12 mouse cellular contexts compared by ENCODE assay signal in the genomic region with DNA sequence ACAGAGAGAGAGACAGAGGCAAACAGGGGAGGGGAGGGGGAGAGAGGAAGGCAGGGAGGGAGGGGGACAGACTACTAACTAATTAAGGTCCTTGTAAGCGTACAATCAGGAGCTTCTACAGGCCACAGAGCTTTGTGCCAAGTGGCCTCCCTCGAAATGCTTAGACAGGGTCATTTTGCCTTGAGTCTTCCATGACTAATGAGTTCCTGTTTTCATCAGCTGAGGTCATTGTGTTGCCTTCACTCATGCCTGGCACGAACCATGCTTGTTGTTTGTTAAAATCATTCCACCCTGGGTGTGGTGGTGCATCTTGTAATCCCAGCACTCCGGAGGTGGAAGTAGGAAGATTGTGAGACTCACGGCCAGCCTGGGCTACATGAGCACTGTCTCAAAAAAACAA. TPM values are rescaled to one million over a fixed set of nuclear protein-coding genes. Genes with fewer than 3 reads are reported as not detected.
DNase-seq lines count a peak whose midpoint lies in the region; ATAC-seq and TF ChIP-seq lines count a peak whose summit lies in the region.
"Had no signal": no experiment of that assay in that cellular context is flagged by ENCODE, and none has a peak within 500 bp of the region (broad histone marks: within the 10 kb centered on the region; RNA-seq: fewer than 3 reads in every experiment).

No protein-coding gene starts in this region.

- H3K9me3 ChIP-seq in intestine, embryonic 14.5 days (ENCODE audit: control insufficient read depth, low read length), result no peaks in the 10 kb centered on the region
- no peaks in the 10 kb centered on the region for H3K9me3 ChIP-seq in intestine, embryonic 15.5 days
- no peaks in the 10 kb centered on the region for H3K9me3 ChIP-seq in midbrain, embryonic 10.5 days (replicated peaks)
- no peaks in the 10 kb centered on the region for H3K9me3 ChIP-seq in midbrain, embryonic 14.5 days (ENCODE audit: control insufficient read depth, low read length)
- H3K9me3 ChIP-seq in stomach, postnatal 0 days (ENCODE audit: control insufficient read depth, low read length), result no peaks in the 10 kb centered on the region

- no peak overlapping the region for H3K4me2 ChIP-seq in intestine, embryonic 14.5 days (ENCODE audit: low read length)
- no peak overlapping the region for H3K4me2 ChIP-seq in intestine, embryonic 15.5 days (replicated peaks)
- no peak overlapping the region for H3K4me2 ChIP-seq in midbrain, embryonic 14.5 days (ENCODE audit: low read length)
- no peak overlapping the region for H3K4me2 ChIP-seq in stomach, postnatal 0 days (replicated peaks; ENCODE audit: low read depth)
- H3K4me2 ChIP-seq: liver, embryonic 11.5 days had no signal

- 58% methylated on average over 5 of the region's 5 CpGs for WGBS in intestine, embryonic 14.5 days
- WGBS in intestine, embryonic 15.5 days, result 62% methylated on average over 5 of the region's 5 CpGs
- WGBS in midbrain, embryonic 10.5 days, result 78% methylated on average over 5 of the region's 5 CpGs
- 37% methylated on average over 5 of the region's 5 CpGs for WGBS in midbrain, embryonic 14.5 days
- WGBS in stomach, postnatal 0 days, result 45% methylated on average over 5 of the region's 5 CpGs

- H3K4me3 ChIP-seq in intestine, embryonic 14.5 days (ENCODE audit: low read depth, low read length), result no peak overlapping the region
- no peak overlapping the region for H3K4me3 ChIP-seq in intestine, embryonic 15.5 days (replicated peaks)
- H3K4me3 ChIP-seq in midbrain, embryonic 10.5 days, result no peak overlapping the region
- no peak overlapping the region for H3K4me3 ChIP-seq in midbrain, embryonic 14.5 days (replicated peaks; ENCODE audit: low read depth, low read length)
- H3K4me3 ChIP-seq in stomach, postnatal 0 days (ENCODE audit: low read depth, low read length), result no peak overlapping the region

- no peaks in the 10 kb centered on the region for H3K36me3 ChIP-seq in intestine, embryonic 14.5 days (ENCODE audit: control insufficient read depth, insufficient read depth, low read length)
- no peaks in the 10 kb centered on the region for H3K36me3 ChIP-seq in intestine, embryonic 15.5 days
- H3K36me3 ChIP-seq in midbrain, embryonic 10.5 days, result no peaks in the 10 kb centered on the region
- H3K36me3 ChIP-seq in midbrain, embryonic 14.5 days (ENCODE audit: control insufficient read depth, insufficient read depth, low read length), result no peaks in the 10 kb centered on the region
- H3K36me3 ChIP-seq in stomach, postnatal 0 days (ENCODE audit: control insufficient read depth, insufficient read depth, low read length), result no peaks in the 10 kb centered on the region

- no peak for TF ChIP-seq EP300 in stomach, postnatal 0 days (optimal IDR thresholded peaks at IDR 0.05)

- no peak for TF ChIP-seq CTCF in stomach, postnatal 0 days (IDR thresholded peaks at IDR 0.05; ENCODE audit: low read depth)

- DNase-seq in intestine, embryonic 14.5 days (ENCODE audit: low spot score), result peak; percentile 42
- DNase-seq in midbrain, embryonic 10.5 days (ENCODE audit: low spot score), result no peak
- DNase-seq in midbrain, embryonic 14.5 days, result no peak
- peak; percentile 46 for DNase-seq in adipocyte (ENCODE audit: low spot score)
- peak; percentile 42 for DNase-seq in lung, postnatal 10 days
- DNase-seq in stomach, postnatal 0 days (ENCODE audit: low spot score), result no peak
- no peak for DNase-seq in natural killer cell, adult 2 months (ENCODE audit: low spot score in 2 of 2)
- DNase-seq: embryo, embryonic 11 days; thymus, postnatal 25 days had no signal

- no peak overlapping the region for H3K9ac ChIP-seq in intestine, embryonic 14.5 days (ENCODE audit: low read length)
- H3K9ac ChIP-seq in intestine, embryonic 15.5 days, result no peak overlapping the region
- H3K9ac ChIP-seq in midbrain, embryonic 14.5 days (replicated peaks; ENCODE audit: low read length), result no peak overlapping the region
- H3K9ac ChIP-seq in stomach, postnatal 0 days (ENCODE audit: low read length), result no peak overlapping the region

- no peak for ATAC-seq in intestine, embryonic 14.5 days (replicated peaks; ENCODE audit: low FRiP score, low TSS enrichment, low read depth)
- ATAC-seq in intestine, embryonic 15.5 days, result no peak
- no peak for ATAC-seq in midbrain, embryonic 14.5 days (ENCODE audit: low FRiP score, low TSS enrichment)
- ATAC-seq in stomach, postnatal 0 days (ENCODE audit: low FRiP score, low TSS enrichment), result no peak
- ATAC-seq: intestine, postnatal 0 days had no signal

- H3K27ac ChIP-seq in intestine, embryonic 14.5 days (ENCODE audit: low read depth), result no peak overlapping the region
- no peak overlapping the region for H3K27ac ChIP-seq in intestine, embryonic 15.5 days
- H3K27ac ChIP-seq in midbrain, embryonic 10.5 days (replicated peaks), result 0 out of 2 replicates have a peak overlapping the region, but pooled peaks have one; percentile 13
- no peak overlapping the region for H3K27ac ChIP-seq in midbrain, embryonic 14.5 days (replicated peaks; ENCODE audit: low read depth, low read length)
- no peak overlapping the region for H3K27ac ChIP-seq in stomach, postnatal 0 days (replicated peaks)

- no peaks in the 10 kb centered on the region for H3K27me3 ChIP-seq in intestine, embryonic 14.5 days (replicated peaks; ENCODE audit: control insufficient read depth, insufficient read depth, low read length)
- H3K27me3 ChIP-seq in intestine, embryonic 15.5 days (replicated peaks), result no peaks in the 10 kb centered on the region
- peaks cover 12% of the 10 kb centered on the region for H3K27me3 ChIP-seq in midbrain, embryonic 10.5 days (ENCODE audit: low read depth, poor library complexity, severe bottlenecking)
- no peaks in the 10 kb centered on the region for H3K27me3 ChIP-seq in midbrain, embryonic 14.5 days (ENCODE audit: control insufficient read depth, insufficient read depth, low read length)
- H3K27me3 ChIP-seq in stomach, postnatal 0 days (ENCODE audit: control insufficient read depth, insufficient read depth, low read length), result no peaks in the 10 kb centered on the region

- peaks cover 9% of the 10 kb centered on the region; the same call in 1 of the 2 replicates for H3K4me1 ChIP-seq in intestine, embryonic 14.5 days (replicated peaks; ENCODE audit: control insufficient read depth, insufficient read depth, low read length)
- H3K4me1 ChIP-seq in intestine, embryonic 15.5 days (replicated peaks), result peaks cover 5% of the 10 kb centered on the region; the same call in 1 of the 2 replicates
- peaks cover 31% of the 10 kb centered on the region for H3K4me1 ChIP-seq in midbrain, embryonic 10.5 days
- H3K4me1 ChIP-seq in midbrain, embryonic 14.5 days (ENCODE audit: control insufficient read depth, insufficient read depth, low read length), result peaks cover 12% of the 10 kb centered on the region
- no peaks in the 10 kb centered on the region for H3K4me1 ChIP-seq in stomach, postnatal 0 days (replicated peaks; ENCODE audit: control insufficient read depth, insufficient read depth)

RNA-seq across cellular contexts. Expression of gene March10, which starts 3.4 kb away (rescaled TPM):
- polyA plus RNA-seq in intestine, embryonic 14.5 days (2014; fragmentation: Nextera tagmentation; extraction: Ambion mirVana), result not detected in 2 replicates
- not detected in 2 replicates for polyA plus RNA-seq in intestine, embryonic 15.5 days (2015; fragmentation: Nextera tagmentation; extraction: Ambion mirVana)
- 0.41 TPM in 1 of 2 replicates, not detected in the other for polyA plus RNA-seq in midbrain, embryonic 10.5 days (2016; fragmentation: Nextera tagmentation; extraction: Ambion mirVana)
- polyA plus RNA-seq in midbrain, embryonic 14.5 days (2014; fragmentation: Nextera tagmentation; extraction: Ambion mirVana), result 0.21 and 0.22 TPM in 2 replicates
- polyA plus RNA-seq in stomach, postnatal 0 days (2015; fragmentation: Nextera tagmentation; extraction: Ambion mirVana), result not detected in 2 replicates
- polyA plus RNA-seq: intestine, postnatal 0 days; liver, embryonic 11.5 days had no signal

Comparison
In these comparisons a context has a peak if more than half of its experiments do, and no peak if none do; other contexts are left out.
1. DNase-seq: peak in intestine, embryonic 14.5 days (single experiment), adipocyte (single experiment) and lung, postnatal 10 days (single experiment); none in midbrain, embryonic 10.5 days (single experiment), midbrain, embryonic 14.5 days (single experiment), stomach, postnatal 0 days (single experiment) and natural killer cell, adult 2 months (0 of 2).